Mouse (Mus musculus): ENCODE measurements around the gene Plin4.

The Plin4 gene

DNA sequence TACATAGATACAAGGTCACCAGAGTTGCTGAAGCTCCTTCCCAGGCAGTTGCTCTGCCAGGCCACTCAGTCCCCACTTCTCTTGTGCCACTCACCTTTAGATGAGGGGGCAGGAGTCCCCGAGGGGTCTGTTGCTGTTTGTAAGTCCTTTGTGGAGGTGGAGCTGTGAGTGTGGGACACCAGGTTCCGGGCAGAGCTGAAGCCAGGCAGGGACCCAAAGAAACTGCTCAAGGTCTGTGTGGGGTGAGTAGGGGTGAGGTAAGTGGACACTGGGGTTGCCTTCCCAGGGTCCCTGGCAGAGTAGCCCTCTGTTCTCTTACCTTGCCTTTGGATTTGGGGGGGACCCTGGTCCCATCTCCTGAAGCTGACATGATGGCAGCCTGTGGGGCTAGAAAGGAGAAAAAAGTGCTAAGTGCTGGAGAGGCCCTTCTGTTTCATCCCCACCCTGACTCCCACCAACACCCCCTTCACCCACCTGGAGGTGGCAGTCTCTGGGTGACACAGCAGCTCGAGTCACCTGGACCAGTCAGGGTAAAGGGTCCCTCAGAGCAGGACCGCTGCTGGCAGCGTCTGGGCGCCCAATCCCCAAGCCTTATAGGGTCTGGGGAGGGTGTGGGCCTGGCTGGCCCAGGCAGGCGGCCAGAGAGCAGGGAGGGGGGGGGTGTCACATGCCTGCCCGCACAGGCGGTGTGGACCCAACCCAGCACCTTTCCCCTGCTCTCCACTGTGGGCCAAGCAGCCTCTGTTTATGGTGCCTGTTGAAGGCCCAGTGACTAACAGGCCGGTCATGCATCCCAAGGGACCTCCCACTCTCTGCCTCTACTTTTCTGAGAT is at the start of gene Plin4:
TSS of gene Plin4 (minus strand) at position 585 of the 833 bp plus-strand sequence.
- DNase-seq = no peak

DNA sequence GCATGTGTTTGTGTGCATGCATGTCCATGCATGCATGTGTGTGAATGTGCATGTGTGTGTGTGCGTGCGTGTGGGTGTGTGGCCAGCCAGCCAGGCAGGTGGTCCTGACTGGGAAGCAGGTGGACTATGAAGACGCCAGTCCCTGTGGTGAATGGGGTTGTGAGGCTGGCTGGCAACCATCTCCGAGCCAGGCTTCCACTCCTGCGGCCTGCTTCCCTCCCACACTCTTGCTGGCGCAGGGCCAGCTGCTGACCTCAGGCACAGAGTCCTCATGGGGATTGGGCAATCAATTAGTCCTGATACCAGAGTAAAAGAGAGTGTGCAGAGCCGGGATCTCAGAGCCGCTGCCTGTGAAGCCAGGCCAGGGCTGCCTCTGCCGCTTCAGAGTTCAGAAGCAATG is 44.0 kb upstream of the Plin4 start:
- DNase-seq = no peak

DNA sequence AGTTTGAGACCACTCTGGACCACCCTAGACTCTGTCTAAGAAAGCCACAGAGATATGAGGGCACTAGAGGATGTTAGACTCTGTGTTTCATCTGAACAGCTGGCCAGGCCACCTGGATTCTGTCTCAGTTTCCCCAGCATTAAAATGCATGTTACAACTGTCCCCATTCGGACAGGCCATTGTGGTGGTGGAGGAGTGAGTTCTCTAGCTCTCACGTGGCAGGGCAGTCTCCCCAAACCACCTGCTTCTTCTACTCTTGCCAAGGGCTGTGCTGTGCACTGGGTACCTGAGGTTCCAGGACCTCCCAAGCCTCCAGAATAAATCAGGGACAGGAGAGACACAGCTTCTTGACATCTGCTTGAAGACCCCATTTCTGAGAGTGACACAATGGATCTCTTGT is 40.3 kb upstream of the Plin4 start:
- DNase-seq = no peak

DNA sequence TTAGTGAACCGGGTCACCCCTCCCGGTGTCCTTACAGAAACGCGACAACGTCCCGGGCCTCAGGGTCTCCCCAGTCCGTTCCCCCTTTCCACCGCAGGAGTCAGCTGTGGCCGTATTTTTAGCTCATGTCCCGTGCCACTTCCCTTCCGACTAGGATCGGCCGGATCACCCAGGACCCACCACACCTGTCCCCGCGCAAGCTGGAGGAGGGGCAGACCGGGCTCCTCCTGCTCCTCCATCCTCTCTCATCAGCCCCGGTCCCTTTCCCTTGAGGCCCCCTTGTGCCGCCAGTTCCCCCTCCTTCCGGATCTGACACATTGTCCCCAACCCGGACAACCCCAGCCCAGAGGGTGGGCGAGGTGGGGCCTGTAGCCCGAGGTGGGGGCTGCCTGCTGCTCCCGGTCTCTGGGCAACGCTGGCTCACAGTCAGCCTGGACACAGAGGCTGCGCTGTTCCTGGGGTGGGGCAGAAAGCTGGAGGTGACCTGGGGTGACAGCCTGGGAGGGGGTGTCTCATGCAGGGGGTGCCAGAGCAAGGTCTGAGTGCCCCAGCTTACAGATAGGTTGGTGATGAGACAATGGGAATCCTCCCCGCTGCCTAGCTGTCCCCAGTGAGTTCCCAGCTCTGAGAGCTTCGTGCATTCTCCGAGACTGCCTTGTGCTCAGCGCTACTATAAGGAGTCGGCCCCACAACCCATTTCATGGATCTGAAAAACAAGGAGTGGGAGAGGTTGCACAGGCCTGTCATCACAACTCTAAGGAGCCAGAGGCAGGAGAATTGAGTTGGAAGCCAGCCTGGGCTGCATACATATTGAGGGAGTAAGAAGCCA is 39.4 kb upstream of the Plin4 start:
- no peak for DNase-seq

DNA sequence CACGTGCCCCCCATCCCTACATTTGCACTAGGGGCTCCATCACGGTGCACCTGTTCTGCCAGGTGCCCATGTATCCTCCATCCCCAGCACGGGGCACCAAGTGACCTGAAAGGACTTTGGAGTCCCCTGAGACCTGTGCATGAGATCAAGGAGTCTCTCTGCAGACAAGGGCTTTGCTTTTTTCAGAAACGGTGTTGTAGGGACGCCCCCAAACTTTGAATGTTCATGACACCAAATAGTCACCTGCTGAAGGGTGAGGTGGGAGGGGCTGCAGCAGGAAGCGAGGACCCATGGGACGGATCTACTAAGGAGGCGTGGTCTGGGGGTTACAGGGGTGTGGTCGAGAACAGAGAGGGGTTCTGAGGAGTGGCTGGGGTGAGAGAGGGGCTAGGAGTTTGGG is 38.7 kb upstream of the Plin4 start:
- no peak for DNase-seq

DNA sequence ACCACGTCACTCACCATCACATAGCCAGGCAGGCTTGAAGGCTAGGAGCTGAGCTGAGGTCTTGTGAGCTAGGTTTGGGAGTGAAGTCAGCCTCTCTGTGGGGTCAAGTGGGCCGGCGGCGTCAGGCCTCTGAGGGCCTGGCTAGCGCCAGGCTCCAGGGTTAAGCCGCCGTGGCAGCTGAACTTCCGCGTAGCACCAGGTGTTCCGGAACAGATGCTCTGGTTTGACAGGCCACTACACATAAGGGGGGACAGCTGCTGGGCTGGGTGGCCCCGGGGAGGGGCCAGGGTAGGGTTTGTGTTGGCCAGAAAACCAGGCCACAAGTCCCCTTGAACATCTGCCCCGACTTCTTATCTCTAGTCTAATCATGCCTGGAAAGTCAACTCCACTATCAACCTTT is 37.8 kb upstream of the Plin4 start:
- no peak for DNase-seq

DNA sequence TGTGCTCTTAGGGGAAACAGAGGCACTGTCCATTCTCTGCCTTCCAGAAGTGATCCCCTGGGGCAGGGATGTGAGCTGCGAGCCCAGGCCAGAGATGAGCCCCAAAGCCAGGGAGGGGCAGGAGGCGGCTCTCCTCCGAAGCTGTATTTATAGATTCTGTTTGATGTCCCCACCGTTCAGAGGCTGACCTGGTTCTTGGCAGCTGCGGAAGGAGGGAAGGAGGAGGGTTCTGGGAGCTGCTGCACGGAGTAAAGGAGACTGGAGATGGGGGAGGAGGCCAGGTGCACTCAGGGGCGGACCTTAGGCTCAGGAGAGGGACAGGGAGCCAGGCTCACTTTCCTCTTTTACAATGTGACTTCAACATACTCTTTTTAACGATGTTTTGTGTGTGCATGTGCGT is 36.5 kb upstream of the Plin4 start:
- no peak for DNase-seq

DNA sequence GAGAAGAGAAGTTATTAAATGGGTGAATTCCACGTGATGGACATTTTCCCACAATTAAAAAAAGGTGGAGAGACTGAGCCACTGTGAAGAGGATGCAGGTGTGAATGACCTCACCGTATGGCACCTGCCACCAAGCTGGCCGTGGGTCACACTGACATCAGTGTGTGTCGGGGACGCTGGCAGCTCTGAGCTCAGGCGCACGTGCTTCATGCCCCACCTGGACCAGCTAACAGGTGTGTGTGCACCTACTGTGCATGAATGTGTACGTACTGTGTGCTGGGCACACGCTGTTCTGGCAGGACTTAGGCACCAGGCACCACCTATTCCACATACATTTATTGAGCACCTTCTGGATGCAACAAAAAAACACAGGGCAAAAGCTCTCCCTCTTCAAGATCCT is 34.9 kb upstream of the Plin4 start:
- DNase-seq = no peak

DNA sequence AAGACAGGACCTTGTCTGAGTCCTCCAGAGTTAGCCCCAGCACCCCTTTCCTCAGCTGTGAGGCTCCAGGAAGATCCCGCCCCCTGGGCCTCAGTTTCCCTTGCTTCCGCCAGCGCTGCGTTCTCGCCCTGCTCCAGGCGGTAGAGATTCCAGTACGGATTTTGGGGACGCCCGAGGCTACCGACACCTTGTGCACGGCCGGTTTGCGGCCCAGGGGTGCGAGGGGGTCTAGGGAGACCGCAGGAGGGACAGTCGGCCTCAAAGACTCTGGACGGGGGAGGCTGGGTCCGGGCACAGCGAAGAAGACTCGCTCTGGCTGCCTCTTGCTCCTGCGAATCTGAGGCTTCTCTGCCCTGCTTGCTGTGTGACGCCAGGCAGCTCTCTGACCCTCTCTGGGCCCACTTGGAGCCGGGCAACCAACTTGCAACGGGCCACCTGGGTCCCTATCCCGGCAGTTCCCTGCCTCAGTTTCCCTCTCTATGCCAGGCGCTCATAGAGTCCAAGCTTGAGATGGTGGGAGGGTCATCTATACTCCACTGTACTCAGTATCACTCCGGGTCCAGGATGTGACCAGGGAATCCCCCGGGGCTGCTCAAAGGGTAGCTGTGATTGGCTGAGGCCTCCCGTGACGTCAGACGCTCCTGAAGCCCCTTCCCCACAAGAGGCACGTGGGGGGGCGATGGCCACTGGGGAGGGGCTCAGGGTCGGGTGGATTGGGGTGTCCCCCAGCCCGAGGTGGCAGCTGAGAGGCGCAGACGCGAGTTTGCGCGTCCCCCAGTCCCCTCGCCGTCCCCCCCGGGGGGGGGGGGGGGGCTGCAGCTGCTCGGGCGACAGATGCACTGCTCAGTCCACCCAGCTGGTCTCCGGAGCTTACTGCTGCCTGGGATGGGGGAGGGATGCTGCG is 32.4 kb upstream of the Plin4 start:
- DNase-seq = no peak

DNA sequence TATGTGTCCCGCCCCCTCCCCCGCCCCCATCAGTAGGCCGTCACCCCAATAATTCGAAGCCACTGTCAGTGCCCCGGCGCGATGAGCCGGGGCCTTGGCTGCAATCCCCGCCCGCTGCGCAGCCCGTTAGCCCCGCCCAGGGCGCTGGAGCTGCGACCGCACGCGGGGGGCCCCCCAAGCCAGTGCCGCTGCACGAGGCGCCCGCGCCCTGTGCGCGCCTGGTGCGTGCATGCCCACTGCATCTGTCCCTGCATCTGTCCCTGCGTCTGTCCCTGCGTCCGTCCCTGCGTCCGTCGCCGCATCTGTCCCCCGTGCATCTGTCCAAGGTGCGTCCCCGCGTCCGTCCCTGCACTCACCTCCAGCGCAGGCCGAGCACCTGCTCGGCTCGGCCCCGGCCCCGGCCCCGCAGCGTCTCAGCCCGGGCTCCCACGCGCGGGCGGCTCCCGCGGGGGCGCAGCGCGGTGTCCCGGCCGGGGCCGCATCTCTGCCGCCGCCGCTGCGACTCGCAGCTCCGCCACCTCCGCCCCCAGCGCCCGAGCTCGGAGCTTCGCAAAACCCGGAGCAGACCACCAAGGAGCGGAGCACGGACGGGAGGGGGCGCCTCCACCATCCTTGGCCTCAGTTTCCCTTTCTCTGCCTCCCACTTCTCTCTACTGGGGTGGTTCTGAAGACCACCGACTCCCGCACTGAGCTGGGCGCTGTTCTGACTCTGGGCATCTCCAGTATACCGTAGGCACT is 30.4 kb upstream of the Plin4 start, which contains the start of gene Sema6b:
TSS of gene Sema6b (minus strand) at position 486 of the 738 bp plus-strand sequence.
- DNase-seq = no peak

DNA sequence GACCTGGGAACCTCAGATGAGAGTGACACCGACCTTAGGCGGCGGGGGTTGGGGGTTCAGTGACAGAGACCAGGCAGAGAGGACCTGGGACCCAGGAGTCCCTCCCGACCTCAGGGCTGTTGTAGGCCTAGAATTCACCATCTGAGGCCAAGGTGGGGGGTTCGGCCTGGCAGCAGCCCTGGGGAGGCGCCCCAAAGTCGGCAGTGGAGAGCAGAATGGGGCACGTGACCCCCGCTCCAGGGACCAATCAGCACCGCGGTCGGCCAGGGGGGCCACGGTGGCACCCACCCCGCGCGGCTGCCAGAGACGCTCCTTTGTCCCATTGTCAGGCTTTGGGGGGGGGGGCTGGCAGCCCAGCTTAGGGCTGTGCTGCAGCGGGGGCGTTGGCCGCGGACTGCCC is 29.8 kb upstream of the Plin4 start:
- DNase-seq = no peak

DNA sequence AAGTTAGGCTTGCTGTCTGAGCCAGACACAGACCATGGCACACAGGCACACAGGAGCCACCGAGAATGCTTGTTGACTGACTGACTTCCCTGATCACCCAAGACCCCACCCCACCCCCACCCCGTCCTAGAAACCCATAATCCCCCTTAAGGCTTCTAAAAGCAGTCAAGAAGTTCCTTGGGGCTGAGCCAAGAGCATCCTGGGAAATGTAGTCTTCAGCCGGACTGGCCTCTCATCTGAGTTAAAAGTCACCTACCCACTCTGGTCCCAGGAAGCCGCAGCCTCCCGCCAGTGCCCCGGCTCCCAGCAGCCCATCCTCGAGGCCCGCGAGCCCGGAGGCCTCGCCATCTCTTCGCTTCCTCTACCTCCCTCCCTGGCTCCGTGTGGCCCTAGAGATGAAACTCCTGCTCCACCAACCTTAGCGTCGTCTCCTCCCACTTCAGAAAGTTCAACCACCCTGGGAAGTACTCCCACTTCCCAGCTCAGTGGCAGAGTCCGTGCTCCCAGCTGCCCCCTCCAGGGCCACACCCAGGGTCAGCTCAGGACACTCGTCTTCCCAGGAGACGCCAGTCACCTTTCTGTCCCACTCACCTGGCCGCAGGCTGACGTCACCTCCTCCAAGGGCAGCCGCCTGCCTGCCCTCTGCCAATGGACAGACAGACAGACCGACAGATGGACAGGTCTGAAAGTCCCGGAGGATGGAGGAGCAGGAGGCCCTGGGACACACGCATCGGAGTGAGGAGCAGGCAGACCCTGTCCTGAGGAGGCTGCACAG is 28.4 kb upstream of the Plin4 start:
- DNase-seq = no peak

DNA sequence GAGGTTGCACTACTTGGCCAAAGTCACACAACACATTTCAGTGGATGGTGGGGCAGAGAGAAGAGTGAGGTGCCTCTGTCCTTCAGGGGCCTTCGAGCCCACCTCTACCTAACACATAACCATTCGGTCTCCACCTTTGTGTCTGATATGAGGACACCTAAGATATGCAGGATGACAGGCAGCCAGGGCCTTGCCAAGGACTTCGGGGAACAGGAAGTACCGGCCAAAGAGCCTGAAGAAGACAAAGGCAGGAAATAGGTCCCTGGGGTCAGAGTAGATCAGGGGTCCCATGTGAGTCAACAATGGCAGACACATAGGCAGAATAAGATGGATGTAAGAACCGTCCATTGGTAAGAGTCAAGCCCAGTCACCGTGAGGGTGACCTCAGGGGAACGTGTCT is 27.0 kb upstream of the Plin4 start:
- DNase-seq = no peak

DNA sequence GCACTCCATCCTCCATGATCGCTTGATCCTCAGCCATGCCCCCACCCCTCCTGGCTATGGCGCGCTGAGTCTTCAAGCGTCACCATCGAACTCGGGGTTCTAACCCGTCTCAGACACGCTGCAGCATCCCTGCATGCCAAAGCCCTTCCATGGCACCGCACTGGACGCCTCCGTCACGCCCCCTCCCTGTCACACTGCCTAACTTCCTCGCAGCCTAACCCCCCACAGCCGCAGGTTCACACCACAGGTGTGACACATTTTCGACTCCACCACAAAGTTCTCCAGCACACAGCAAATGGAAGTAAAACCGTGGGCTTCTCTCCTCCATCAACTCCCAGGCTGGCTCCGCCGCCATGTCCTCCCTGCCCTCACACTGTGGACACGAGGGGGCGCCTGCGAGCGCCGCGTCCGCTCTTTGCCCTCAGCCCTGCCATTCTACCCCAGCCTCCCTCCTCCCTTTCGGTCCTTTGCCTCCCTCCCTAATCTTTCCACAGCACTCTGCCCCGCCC is 24.9 kb upstream of the Plin4 start:
- DNase-seq = peak; percentile 54 to 76

DNA sequence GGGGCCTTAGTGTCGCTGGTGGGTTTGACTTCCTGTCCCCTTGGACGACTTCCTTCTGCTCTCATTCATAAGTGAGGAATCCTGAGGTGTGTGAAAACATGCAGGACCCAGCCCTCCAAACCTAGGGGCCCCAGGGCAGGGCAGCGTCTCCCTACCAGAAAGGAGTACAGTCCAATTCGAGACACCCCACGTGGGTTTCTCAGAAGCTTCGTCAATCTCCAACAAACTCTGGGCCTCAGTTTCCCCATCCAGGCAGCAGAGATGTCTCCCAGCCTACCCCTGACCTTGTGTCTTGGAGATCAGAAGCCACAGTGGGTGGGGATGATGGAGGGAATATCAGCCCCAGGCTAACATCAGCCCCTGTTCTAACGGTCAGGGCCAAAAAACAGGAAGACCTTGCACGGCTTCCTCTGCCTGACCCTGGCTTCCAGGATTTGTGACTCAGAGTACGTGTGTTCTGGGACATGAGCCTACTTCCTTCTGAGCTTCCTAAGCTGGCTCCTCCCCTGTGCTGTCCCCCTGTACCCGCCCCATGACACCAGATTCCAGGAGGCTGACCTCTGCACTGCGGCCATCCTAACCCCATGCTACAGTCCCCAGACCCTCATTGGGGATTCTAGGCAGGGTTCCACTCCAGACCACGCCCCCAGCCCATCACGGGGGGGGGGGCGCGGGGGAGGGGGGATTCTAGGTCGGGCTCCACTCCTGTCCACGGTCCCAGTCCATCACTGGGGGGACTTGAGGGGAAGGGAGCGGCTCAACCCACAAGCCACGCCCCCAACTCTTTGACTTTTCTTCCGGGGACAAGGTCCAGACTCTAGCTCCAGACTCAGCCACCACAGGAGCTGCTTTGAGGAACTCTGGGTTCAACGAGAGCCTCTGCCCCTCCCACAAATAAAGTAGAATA is 24.1 kb upstream of the Plin4 start:
- peak; percentile 78 to 79 for DNase-seq

DNA sequence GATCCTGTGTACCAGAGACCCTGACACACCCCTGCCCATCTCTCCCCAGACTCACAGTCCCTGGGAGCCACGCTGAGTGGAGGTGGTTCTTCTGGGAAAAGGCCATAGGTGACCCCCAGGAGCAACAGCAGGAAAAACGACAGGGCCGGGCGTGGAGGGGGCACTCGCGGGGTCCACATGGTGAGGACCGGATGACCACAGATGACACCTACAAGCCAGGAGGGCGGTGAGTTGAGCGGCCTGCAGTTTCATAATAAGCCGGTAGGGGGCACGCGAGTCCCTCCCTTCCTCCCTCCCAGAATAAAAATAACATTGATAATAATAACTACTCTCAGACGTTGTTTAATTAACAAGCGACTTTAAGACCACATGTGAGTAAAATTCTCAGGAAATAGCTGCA is 23.1 kb upstream of the Plin4 start:
- DNase-seq = peak; percentile 45 to 78

DNA sequence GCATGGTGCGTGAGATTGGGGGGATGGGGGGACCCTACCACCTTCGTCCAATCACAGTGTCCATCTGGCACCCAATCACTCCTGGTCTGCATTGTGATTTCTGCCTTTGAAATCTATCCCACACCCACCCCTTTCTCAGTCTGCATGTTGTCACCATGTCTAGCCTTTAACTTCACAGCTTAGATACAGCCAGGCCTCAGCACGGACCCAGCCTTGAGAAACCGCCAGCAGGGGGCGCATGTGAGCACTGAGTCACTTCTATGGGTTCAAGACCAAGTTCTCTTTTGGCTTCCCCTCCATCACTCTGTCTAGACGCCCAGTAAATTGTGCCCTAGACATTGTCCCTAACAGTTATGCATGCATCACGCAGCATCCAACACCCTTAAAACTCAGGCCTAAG is 22.2 kb upstream of the Plin4 start:
- DNase-seq = peak in 1 of 2 experiments; percentile 78

DNA sequence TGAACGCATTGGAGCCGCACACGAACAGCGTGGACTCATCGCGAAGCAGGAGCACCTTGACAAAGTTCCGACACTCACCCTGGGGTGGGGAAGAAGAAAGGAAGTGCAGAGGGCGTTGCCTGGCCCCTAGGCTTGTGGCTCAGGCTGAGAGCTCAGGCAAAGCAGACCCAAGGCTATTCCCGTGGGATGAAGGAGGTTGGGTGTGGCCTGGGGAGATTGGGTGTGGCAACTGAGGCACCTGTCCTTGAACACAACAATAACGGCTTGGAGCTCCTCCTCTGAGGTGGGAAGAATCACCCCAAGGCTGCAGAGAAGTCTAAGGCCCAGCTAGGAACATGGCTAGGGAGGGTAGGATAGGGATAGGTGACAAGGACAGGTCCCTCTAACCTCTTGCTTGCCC is 21.5 kb upstream of the Plin4 start:
- DNase-seq = no peak

DNA sequence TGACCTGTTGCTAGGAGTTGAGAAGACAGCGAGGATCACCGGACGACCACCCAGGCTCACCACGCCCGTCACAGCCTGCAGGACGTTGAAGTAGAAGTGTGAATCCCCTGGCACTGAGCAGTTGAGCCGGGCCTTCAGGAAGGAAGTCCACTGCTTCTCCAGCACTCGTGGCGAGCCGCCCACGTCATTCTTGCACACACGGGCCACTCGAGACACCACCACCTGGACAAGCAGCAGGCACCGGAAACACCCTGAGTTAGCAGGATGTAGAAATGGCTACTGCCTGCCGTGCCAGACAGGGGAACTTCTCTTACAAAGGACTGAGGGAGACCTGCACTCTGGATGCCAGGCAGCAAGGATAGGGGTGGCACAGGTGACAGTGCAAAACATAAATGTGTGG is 18.6 kb upstream of the Plin4 start:
- DNase-seq = peak in 1 of 2 experiments; percentile 4

DNA sequence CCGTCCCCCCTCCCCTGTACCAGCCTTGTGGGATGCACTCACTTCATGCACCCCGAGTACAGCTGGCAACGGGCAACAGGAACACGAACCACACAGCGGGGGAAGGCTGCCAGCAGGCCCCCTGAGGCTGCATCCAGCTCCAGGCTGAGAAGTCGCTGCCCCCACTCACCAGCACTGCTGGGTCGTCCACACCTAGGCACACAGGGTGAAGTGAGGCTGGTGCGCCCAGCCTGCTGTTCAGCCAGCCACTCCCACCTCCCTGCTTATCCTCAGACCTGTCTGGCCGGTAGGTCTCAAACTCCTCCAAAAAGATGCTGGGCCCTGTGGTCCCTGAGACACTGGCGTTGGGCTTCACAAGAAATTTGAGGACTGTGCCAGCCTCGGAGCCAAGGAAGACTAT is 16.6 kb upstream of the Plin4 start:
- DNase-seq = no peak

All from kidney, adult 8-10 months (tissue).